Mouse (Mus musculus) c-Kit-positive CD71-positive TER-119-positive erythroid progenitor cells, embryonic 14.5 days (primary cell): ENCODE data around the gene Pnpla8.
"Not testable (repeated sequence)": the region's sequence is repeated elsewhere in the genome, so short reads cannot be mapped to it uniquely, and the experiment has no call there.

ENCODE experiments used
- DNase-seq: peaks from one replicate; pipeline ENCODE4 v3.0.0-alpha.2; 2013; ENCODE audit warnings: low spot score

Pnpla8 gene

DNA sequence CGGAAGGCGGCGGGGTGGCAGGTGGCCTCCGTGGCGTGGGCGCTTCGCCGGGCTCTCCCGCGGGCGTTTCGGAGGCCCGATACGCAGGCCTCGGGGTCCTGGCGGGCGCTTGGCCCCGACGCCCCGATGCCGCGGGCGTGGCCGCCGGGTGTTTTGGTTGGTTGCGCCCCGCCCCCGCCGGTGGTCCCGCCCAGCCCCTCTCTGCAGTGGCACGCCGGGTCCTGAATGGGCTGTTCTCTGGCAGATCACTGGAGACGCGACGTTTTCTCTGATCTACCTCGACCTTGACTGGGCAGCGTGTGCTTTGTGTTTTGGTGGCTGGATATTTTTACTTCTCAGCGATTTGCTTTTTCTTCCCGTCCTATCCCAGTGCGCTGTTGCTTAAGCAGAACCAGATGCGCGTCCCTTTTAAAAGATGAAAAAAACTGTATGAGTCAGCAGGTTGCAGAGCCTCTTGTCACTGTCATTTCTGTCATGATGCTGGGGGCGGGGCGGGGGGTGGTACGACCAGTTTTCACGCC is 48.2 kb downstream of the Pnpla8 start:
- DNase-seq: peak; percentile 76

DNA sequence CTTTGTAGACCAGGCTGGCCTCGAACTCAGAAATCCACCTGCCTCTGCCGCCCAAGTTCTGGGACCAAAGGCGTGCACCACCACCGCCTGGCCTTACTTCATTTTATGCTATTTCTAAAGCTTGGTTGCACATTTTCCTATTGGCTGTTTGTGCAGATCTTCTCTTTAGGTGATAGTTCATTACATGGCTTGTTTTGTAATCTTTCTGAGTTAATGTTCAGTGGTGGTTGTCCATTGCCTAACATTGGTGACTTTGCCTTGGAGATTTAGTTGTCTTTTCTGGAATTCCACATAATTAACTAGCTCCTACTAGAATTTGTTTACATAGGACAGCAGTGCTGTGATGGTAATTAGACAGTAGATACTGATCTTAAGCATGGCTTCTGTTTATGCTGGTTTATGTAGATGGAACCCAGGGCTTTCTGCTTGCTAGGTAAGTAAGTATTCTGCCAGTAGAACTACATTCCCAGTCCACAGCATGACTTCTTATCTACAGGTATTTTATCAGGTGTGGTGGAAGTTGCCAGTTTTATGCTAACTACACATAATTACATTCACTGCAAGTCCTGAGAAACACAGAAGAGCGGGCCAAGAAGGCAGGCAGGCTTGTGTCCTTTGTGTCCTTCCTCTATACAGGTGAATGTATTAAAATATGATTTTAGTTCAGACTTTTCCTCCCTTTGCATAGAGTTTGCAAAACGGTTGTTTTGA is 53.1 kb downstream of the Pnpla8 start:
- no peak for DNase-seq

DNA sequence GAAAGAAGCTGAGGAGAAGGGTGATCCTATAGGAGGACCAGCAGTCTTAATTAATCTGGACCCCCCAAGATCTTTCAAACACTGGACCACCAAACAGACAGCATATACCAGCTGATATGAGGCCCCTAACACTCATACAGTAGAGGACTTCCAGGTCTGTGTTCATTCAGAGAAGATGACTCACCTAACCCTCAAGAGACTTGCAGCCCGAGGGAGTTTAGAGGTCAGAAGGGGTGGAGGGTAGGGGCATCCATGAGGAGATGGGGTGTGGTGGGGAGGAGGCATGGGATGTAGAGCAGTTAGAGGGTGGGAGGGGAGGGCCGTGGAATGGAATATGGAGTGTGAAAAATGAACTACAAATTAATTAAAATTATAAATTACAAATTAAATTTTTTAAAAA is 59.0 kb downstream of the Pnpla8 start:
- DNase-seq: not testable (repeated sequence)

DNA sequence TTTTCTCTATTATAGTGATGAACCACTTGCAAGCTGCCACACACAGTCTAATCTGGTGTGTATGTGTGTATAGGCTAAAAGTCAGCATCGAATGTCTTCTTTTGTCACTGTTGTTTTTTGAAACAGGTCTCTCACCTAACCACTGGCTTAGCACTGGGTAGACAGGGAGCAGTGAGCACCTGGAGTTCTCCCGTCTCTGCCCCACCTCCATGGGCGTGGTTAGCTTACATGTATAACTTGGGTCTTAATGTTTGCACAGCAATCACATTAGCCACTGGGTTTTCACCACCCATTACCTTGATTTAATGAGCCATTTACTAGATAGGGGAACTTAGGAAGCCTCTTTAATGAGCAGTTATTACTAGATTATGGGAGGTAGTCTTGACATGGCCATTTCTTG is 60.4 kb downstream of the Pnpla8 start:
- DNase-seq: no peak

DNA sequence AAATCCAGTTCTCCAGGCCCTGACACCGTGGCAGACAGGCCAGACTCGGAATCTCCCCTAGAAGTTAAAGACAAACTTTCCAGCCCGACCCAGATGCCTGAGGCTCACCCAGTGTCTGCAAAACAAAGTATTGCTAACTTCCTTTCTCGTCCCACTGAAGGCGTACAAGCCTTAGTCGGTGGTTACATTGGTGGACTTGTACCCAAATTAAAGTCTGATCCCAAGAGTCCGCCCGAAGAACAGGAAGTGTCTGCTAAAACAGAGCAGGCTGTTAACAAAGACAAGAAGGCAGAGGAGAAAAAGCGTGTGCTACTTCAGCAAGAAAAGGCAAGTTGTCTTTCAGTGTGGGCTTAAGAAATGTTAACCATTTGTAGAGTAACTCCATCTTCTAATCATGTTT is 62.2 kb downstream of the Pnpla8 start:
- no peak for DNase-seq

DNA sequence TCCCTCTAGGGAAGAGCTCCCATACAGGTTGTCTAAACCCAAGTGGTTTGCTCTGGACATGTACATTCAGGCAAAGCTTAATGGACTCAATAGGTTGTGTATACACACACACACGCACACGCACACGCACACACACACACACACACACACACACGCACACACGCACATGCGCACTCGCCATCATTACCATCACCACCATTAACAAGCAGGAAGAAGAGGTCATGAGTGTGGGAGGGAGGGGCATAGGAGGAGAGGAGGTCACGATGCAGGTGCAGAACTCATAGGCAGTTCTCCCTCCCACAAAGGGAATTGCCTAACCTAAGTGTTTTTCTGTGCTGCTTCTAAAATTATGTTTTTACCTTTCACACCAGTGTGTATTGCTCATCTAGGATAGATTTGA is 65.8 kb downstream of the Pnpla8 start:
- no peak for DNase-seq

DNA sequence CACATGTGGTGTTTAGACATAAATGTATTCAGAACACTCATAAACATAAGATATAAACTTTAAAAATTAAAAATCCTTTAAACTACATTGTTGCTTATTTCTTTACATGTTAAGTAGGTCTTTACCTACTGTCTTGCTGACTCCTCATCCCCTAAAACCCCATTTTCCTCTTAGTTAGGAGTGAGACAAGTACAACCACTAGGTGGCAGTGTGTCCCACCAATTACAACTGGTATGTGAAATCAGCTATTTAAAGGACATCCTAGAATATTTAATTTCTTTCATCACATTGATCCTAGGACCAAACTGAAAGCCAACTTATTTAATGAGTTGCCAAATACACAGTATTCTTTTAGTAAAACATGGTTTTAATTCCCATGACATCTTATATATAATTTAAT is 71.1 kb downstream of the Pnpla8 start:
- DNase-seq: peak; percentile 65

DNA sequence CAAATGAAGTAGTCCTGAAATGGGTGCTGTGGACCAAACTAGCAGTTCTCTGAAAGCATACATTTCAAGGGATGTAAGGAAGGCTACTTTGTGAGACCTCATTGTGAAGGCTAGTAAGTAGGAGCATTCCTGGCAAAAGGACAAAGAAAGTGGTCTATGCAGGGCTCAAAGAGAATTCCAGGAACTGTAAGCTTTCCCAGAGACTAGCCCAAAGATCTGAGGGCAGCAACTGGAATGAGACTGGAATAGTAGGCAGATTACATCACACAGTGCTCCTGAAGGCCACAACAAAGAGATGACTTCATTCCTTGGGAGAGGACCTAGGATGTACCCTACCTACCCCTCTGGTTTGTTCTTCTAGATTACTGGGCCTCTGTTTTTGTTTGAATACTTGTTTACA is 79.6 kb downstream of the Pnpla8 start:
- no peak for DNase-seq

DNA sequence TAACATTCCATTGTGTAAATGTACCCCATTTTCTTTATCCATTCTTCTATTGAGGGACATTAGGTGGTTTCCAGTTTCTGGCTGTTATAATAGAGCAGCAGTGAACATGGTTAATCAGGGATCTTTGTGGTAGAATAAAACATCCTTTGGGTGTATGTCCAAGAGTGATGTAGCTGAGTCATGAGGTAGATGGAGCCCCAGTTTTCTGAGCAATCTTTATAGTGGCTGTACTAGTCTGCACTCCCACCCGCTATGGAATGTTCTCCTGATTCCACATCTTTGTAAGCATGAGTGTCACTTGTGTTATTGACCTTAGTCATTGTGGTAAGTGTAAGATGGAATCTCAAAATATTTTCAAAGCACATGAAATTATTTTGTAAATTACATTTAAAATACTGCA is 82.8 kb downstream of the Pnpla8 start:
- no peak for DNase-seq

DNA sequence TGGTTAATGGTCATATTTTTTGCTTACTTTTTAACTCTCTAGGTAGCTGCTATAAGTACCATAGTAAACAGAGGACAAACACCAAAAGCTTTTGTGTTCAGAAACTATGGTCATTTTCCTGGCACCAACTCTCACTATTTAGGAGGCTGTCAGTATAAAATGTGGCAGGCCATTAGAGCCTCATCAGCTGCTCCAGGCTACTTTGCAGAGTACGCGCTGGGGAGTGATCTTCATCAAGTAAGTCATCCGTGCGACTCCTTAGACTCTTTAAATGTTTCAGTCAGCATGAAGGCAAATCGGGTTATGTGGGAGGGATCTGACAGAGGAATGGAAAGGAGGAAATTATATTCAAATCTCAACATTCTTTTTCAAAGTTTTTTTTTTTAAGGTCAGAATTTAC is 83.7 kb downstream of the Pnpla8 start:
- DNase-seq: no peak

DNA sequence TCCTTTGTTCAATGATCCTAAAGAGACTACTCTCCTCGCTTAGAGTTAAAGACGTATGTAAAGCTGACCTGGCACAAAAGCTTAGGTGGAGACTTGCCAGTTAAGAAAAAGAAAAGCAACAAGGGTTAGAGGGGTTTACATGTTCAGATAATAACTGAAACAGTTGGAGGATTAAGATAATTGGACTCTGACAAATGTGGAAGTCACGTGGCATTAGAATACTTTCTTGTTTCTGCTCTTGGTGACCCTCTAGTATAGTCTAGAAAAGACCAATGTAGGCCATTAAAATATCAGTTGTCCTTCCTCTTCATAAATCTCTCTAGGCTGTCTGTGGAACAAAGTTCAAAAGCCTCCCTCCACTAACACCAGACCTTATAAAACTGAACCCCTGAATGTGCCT is 87.1 kb downstream of the Pnpla8 start:
- DNase-seq: no peak

DNA sequence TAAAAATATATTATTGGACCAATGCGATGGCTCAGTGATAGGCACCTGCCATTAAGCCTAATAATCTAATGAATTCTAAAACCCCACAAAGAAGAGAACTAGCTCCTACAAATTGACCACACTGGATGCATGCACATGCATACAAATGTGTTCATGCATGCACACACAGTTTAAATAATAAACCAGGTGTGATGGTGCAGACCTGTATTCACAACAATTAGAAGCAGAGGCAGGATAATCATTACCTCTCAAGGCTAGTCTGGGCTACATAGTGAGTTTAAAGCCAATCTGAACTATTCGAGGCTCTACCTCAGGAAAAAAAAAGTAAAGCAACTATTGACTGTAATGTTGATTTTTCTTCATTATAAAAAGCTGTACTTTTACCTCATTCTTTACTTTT is 94.0 kb downstream of the Pnpla8 start:
- no peak for DNase-seq

DNA sequence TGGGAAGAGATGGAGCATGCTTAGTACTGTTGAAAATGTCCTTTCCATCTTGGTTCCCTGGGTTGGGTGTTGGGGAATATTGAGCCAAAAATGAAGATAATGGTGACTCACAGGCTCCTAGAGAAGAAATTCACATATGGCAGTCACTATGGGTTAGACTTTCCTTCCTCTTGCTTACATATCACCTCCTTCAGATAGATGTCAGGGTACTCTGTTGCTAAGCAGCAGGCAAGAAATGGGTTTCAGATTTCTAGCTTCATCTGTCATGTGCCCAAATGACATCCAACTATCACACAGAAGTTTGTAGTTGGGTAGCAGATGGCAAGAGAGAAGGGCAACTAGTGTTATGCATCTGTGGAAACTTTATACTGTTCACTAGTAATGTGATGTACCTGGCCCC is 103.9 kb downstream of the Pnpla8 start:
- no peak for DNase-seq

DNA sequence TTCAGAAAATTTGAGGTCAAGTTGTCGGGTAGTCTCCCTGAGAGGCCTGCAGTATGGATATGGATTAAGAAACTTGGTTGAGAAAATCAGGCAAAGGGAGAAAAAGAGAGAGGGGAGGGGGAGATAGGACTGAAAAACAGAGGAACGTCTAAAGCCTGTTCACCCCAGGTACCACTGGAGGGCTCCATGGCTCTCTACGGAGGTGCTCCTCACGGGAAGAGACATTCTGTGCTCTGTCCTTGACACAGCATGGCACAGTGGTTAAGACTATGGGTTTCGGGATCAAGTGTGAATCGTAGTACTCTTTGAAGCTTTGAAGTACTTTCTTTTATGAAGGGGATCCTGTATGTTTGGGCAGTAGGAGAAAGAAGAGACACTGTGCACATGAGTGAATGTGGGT is 106.3 kb downstream of the Pnpla8 start:
- no peak for DNase-seq

DNA sequence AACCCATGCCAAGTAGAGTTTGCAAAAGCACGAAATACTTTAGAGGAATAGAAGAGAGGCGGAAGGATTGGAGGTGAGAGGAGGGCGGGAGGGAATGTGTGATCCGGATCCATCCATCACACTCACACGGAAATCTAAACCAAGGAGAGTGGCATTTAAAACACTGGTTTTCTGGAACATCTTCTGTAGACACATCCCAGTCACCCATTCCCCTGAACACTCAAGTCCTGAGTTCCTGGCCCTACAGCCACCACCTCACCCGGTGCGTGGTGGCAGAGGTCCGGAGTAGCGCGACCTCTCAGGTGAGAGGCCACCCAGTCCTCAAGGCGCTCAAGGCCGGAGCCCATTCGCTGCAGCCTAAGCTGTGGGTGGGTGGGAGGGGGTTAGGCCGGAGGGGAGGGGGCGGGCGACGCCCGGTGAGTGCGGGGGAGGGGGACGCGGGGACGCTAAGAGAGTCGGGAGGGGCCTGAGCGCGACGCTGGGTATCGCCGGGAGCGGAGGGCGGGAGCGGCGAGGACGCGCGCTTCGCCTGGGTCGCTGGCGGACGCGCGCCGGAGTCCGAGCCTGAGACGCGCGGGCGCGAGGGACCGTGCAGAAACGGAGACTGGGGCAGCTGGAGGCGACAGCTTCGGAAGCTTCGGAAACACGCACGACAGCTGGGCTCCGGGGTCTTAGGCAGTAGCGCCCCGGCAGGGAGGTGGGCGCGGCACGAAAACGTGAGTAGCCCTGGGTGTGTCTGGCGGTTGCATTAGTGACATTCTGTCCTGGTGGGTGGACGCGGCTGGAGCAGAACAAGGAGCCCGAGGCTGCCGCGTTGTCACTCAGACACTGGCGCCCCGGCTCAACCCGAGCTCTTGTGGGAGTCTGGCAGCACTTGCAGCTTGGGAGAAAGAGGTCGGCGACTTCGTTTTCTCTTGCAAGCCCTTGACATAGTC is 107.5 kb downstream of the Pnpla8 start, which contains the start of gene Nrcam:
Nrcam (plus strand) TSS at position 505 of the 935 bp plus-strand sequence.
- no peak for DNase-seq

DNA sequence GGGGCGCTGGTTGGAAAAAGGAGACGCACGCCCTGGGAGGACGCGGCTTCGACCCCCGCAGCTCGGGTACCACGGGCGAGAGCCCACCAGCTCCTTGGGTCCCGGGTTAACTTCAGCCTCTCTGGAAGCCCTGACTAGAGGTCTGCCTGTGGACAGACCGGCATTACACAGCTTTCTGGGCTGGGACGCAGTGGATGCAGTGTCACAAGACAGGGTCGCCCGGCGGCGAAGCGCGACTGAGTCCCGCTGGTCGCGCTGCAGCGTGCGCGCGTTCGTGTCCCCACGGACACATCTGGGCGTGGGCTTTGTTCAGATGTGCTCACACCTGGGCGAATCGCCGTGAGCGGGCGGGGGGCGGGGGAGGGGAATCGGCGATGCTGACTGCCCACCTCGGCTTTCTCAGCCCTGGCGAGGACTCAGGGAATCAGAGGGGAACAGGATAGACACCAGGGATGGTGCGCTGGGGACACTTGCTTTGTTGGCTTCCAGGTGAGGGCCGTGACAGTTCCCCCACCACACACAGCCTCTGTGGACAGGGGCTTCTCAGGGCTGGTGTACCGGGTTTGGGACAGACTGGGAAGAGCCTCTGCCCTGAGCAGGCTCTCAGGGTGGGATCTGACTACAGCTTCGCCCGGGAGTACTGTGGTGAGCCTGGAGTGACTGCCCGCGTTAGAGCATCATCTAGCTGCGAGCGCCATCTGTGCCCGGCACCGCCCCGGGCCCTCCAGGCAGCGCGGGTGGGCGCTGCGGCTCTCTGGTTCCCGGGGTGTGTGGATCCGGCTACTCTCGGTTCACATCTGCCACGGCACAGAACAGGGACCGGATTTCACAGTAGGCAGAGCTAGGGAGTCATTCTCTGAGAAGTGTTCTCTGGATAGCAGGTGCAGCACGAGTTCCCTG is 108.4 kb downstream of the Pnpla8 start:
- DNase-seq: no peak

DNA sequence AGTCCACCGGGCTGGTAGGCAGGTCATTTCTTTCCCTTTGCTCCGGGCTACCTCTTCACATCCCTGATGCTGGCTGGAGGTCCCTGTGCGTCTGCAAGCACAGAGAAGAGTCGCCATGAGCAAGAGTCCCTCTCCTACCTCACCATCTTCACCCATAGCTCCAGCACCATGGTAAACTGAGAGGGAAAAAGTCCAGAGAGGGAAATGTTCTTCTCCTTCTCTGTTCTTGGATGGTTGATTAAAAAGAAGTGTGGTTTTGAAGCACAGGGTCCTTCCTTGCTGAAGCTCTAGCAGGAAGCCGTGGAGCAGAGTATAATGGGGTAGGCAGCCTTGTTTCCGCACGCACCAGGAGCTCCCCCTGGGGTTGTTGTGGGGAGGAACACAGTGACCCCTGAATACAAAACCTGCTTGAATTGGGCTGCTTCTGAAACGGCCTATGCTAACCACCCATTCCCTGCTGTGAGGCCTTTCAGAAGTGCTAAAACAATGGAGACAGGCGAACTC is 109.1 kb downstream of the Pnpla8 start:
- no peak for DNase-seq

DNA sequence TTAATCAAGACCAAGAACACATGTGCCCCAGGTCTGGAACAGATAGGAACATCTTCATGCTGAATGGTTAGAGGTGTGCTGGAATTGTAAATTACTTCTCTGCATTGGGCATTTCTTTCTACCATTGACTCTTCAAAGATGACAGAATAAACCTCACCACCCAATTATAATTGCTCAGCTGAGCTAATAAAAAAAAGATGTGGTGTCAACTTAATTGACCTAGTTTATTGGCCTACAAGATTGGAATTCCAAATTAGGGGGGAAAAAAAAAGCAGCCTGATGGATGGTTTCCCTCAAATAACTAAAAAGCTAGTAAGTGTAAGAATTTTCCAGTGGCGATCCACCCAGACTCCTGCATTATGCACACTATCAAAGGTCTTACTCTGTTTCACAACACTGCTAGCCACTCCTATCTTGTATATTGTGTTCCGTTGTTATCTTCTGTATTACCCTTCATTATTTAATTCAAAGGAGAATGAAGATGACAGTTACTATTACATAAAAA is 116.0 kb downstream of the Pnpla8 start:
- no peak for DNase-seq

DNA sequence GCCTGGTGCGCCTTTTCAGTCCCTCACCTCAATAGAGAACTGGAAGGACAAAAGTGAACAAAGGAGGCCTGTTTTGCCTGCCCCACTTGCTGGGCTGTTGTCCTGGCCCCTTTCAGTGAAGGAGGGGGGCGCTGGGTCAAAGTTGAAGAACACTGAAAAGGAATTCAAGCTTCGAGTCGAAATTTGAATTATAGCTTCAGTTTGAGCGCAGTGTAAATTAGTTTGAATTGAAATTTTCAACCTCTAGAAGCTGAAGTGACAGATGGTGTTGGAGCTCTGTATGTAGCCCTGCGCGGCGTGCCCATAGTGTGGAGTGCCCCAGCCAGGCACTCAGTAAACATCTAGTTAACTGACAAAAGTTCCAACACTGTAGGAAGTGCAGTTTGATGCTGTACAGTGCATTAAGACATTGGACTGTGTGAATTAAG is 117.0 kb downstream of the Pnpla8 start:
- DNase-seq: no peak

DNA sequence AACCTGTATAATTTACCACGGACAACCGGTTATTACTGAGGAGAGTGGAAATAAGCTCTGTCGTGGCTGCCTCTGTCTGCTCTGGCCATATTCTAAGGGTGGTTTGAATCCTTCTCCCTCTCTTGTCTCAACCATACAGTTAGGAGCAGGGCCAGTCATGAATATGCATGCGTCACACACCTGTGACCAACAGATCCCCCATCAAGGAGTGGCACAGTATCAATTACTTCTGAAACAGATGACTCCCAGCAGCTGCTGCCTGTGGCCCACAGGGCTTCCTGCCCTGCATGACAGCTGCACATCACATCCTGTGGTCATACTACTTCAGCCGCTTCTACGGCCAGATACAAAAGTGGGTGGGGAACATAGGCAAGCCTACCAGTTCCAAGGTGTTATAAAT is 122.9 kb downstream of the Pnpla8 start:
- no peak for DNase-seq

DNA sequence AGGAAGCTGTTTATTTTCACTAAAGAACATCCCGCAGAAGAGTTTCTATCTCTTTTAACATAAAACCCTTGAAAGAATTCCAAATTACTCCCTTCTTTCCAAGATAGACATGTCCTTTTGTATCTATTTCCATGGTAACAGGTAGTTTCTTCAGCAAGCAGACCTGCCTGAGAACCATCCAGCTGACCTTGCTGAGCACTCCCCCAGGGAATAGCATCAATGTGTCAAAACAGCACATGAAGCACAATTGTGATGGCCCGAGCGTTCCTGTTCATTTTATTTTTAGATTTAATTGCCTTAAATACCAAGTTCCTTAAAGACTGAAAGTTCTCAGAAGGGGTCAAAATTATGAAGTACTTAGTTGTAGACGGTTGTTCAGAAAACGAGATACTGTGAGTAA is 124.1 kb downstream of the Pnpla8 start:
- DNase-seq: no peak

DNA sequence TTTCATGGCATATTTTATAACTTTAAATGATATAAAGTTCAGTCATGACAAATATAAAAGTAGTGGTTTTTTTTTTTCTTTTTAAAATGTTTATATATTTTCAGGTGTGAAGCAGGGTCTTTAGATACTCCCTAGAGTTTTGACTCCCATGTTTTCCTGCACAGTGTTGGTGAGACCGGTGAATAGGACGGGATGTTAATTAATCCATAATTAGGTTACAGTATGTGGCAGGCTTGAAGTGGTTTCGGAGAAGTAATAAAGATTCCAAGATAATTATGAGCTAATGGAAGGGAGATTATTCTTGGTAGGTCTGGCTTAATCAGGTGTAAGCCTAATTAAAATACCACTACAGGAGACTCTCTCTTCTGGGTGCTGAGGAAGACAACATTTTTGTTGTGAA is 125.0 kb downstream of the Pnpla8 start:
- DNase-seq: no peak
